Mouse (Mus musculus) granulocyte monocyte progenitor cell, adult 5-6 weeks (primary cell): Measurements from ENCODE around the gene Soga1. TPM values are rescaled to one million over a fixed set of nuclear protein-coding genes. Genes with fewer than 3 reads are reported as not detected.

ENCODE experiments used
- ATAC-seq: replicated peaks from 2 replicates; pipeline ENCODE4 v1.8.0; 2016; ENCODE audit warnings: mild to moderate bottlenecking, moderate TSS enrichment, inconsistent platforms; ENCODE audit not compliant: poor library complexity, severe bottlenecking
- total RNA-seq, 2 experiments: library from RNA; stranded (forward) in 1 of 2; stranded (reverse) in 1 of 2; fragments of 200-712, 200-1000 nt in 1 of 2; fragments of >200 nt in 1 of 2; fragmentation: Nextera tagmentation in 1 of 2; gene quantifications; 2 replicates each; pipeline ENCODE4 v1.2.3; 2014 to 2017

Gene Soga1
- 4.4 and 5.7 TPM in 2 replicates for total RNA-seq (2014; fragmentation: Nextera tagmentation)
- total RNA-seq (2017): 2.5 TPM in 2 replicates

DNA sequence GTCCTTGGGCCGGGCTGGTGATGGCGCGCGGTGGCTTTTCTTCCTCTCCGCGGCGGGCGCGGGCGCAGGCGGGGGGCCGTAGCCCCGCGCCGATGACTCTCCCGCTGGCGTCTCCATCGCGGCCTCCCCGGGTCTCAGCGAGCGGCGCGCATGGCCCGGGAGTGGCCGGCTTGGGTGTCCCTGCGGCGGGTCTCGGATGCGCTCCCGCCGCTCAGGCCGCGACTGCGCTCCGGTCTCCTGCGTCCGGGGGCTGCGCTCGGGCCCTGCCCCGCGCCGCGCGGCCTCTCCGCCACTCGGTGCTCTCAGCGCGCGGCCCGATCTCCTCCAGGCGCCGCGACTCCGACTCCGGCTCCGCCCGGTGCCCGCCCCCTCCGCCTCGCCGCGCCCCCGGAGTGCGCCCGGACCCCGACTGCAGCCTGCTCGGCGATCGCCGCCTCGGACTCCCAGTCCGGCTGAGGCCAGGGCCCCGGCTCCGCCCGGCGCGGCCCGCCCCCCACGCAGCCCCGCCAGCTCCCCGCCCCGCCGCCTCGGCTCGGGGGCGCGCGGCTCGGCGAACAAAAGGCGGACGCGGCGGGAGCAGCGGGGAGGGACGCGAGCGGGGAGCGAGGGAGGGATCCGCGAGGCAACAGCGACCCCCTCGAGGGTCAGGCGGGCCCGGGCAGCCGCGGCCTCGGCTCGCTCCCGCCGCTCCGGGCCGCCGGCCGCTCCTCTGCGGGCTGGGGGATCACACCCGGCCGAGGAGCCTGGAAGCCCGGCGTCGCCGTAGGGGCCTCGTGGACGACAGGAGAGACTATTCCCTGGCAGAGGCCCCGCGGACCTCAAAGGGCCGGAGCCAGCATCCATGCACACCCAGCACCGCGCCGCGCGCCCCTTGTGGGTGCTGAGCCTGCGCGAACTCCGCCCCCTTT, at the start of gene Soga1:
TSS of gene Soga1 (minus strand) at position 462 of the 908 bp plus-strand sequence.
- ATAC-seq: peak; percentile 52

DNA sequence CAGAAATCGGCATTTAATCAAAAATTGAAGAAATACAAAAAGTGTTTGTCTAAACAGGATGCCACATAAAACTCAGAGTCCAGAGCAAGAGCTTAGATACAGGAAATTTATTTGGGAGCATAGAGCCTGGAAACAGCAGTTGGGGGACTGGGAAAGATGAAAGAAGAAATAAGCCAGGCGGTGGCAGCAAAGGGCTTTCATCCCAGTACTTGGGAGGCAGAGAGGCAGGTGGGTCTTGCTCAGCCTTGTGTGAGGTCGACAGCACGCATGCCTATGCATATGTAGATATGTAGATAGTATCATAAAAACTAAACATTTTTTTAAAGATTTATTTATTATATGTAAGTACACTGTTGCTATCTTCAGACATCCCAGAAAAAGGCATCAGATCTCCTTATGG, 49.0 kb upstream of the Soga1 start:
- ATAC-seq: no peak

DNA sequence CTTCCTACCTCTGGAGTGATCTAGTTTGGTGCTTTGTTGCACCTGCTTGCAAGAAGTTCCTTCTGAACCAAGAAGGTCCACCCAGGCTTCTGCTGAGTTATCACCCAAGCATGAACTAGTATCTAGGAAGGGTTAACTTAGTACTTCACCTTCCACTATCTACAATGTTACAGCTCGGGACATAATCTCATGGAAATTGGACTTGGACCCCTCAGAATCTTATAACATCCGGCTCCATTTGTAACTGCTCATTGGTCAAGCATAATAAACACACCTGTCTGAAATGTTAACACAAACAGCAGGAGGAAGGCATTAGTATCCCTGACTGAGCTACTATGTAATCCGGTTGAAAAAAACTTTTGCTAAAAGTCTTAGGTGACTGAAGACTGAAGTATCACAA, 48.3 kb upstream of the Soga1 start:
- ATAC-seq: no peak

DNA sequence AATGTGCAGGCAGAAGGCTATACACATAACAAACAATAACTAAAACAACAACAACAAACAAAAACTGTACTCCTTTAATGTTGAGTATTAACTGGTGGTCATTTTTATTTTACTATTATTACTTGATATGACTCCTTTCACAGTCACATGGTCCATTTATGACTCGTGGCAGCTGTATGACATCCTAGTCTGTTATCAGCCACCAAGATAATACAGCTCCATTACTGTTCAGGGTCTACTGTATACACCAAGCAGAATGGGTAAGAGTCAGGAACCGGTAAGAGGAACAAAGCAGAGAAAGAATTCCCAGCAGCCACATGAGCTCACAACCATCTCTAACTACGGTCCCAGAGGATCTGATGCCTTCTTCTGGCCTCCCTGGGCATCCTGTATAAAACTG, 46.2 kb upstream of the Soga1 start:
- no peak for ATAC-seq

- no peak for ATAC-seq
Measured at GRCm38 (mm10) chr2:157121766-157122165, 42.7 kb upstream of the Soga1 start.

GRCm38 (mm10) chr2:157119075-157119474, 40.0 kb upstream of the Soga1 start:
- ATAC-seq: no peak

- ATAC-seq: no peak
Measured at GRCm38 (mm10) chr2:157118556-157118955, 39.5 kb upstream of the Soga1 start.

GRCm38 (mm10) chr2:157116964-157117363, 37.9 kb upstream of the Soga1 start:
- peak; percentile 63; the same call in 1 of the 2 replicates for ATAC-seq

- peak; percentile 81 for ATAC-seq
Measured at GRCm38 (mm10) chr2:157108236-157108635, 29.2 kb upstream of the Soga1 start.

GRCm38 (mm10) chr2:157104454-157104853, 25.4 kb upstream of the Soga1 start:
- ATAC-seq: no peak

GRCm38 (mm10) chr2:157102256-157102655, 23.2 kb upstream of the Soga1 start:
- ATAC-seq: no peak

- no peak for ATAC-seq
Measured at GRCm38 (mm10) chr2:157101650-157102049, 22.6 kb upstream of the Soga1 start.

- no peak for ATAC-seq
Measured at GRCm38 (mm10) chr2:157100319-157100605, 21.2 kb upstream of the Soga1 start.

- no peak for ATAC-seq
Measured at GRCm38 (mm10) chr2:157099532-157100318, 20.7 kb upstream of the Soga1 start.

DNA sequence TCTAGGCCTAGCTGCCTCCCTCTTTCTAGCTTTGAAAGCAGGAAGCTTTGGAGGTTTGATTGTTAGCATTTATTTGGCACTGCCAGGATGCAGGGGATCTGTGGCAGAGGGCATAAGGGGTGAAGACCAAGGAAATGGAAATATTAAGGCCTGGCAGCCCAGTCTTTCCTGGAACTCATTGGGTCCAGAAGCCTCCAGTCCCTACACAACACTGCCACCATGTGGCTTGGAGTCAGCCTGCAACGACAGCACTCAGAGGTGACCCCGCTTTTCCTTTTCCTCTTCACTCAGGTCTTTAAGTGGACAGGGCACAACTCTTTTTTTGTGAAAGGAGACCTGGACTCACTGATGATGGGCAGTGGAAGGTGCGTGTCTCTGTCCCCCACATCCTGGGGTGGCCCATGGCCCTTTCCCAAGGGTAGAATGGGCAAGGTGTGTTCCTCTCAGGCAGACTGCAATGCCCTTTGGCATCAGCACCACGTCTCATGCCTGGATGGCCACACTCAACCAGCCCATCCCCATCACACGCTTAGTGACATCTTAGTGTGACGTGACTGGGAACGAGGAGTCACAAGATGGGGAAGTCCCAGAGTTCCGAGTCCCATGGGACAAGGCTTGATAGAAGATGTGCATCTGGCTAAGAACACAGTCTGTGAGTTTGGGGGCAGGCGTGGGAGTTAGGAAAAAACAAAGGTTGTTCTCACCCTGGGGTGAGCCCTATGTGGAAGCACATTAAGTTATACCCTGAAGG, 16.1 kb upstream of the Soga1 start:
- ATAC-seq: peak; percentile 79

DNA sequence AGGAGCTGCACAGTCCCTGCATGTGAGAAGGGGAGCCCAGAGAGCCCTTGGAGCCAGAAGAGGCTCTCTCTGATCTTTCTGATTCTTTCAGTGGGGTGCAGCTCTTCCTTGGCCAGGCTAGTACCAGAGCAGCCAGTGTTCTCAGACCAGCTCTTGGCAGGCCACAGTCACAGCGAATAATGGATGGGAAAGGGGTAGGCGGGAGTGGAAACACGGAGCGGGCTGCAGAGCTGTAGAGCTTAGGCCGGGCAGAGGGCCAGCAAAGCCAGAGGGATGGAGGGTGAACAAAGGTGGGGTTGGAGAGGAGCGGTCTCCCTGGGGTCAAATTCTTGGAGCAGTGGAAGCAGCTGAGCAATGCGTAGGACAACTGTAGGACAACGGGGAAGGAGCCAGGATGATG, 13.0 kb upstream of the Soga1 start:
- ATAC-seq: no peak

GRCm38 (mm10) chr2:157087536-157088317, 8.7 kb upstream of the Soga1 start:
- no peak for ATAC-seq

DNA sequence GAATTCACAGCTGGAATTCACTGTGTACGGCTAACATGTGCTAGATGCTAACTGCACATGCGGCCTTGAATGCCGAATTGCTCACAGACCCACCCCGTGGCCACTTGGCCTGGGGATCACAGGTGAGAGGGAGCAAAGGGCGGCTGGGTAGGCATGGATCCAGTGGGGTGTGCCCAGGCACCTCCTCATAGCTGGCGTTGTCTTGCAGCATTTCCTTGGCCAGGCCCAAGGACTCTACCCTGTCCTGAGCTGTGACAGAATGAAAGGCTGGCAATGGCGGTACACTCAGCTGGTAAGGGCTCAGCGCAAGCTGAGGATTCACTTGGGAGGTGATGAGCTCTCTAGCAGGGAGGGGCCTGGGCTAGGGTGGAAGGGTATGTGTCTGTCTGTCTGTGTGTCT, 7.7 kb upstream of the Soga1 start, which contains the start of gene Tldc2:
TSS of gene Tldc2 (plus strand) at position 260 of the 400 bp plus-strand sequence.
- ATAC-seq: no peak

GRCm38 (mm10) chr2:157084831-157085585, 6.0 kb upstream of the Soga1 start:
- ATAC-seq: no peak
